Mouse (Mus musculus) small intestine, adult 2 months (tissue): ENCODE data around the gene Cox4i2.

ENCODE experiments used
- CTCF ChIP-seq: fragments of 200-500 bp; IDR thresholded peaks from 2 replicates; pipeline ENCODE4 v1.5.1; 2012; ENCODE audit warnings: low read depth, mild to moderate bottlenecking, control low read depth, inconsistent platforms, low read length, moderate library complexity, mixed read lengths; ENCODE audit not compliant: insufficient replicate concordance, insufficient read length; ENCODE audit errors: extremely low read depth
- POLR2A ChIP-seq: fragments of 200-500 bp; IDR thresholded peaks from 2 replicates; pipeline ENCODE4 v1.6.1; 2012; ENCODE audit warnings: low read depth, mild to moderate bottlenecking, control low read depth, inconsistent platforms, low read length, moderate library complexity

DNA sequence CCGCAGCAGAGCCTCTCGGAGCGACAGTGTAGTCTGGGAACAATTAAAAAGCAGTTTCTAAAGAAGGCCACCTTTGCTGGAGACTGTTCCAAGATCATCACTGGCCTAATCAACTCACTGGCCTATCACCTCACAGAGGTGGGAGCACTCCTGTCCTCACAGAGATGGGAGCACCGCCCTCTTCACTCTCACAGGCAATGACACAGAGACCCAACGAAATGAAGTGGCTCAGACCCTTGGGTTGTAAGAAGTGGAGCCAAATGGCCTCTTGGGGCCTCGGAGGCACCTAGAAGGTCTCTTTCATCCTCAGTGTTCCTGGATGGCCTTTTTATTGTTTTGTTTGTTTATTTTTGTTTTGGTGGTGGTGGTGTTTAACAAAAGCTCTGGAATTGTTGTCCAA lies 27.8 kb upstream of the Cox4i2 start:
- TF ChIP-seq CTCF = no peak
- no peak for TF ChIP-seq POLR2A
